ENCODE assay signal across 10 mouse cellular contexts in genomic region chr7:16761005-16761481, GRCm38 (mm10). TPM values are rescaled to one million over a fixed set of nuclear protein-coding genes. Genes with fewer than 3 reads are reported as not detected.
DNase-seq lines count a peak whose midpoint lies in the region; ATAC-seq and TF ChIP-seq lines count a peak whose summit lies in the region.
"Had no signal": no experiment of that assay in that cellular context is flagged by ENCODE, and none has a peak within 500 bp of the region (broad histone marks: within the 10 kb centered on the region; RNA-seq: fewer than 3 reads in every experiment).

No protein-coding gene starts in this region.

- WGBS in liver, adult 2 months = 67% methylated on average over 10 of the region's 10 CpGs
- WGBS in liver, embryonic 11.5 days = 56% methylated on average over 10 of the region's 10 CpGs
- 34% methylated on average over 10 of the region's 10 CpGs for WGBS in heart, embryonic 13.5 days
- 53% methylated on average over 9 of the region's 10 CpGs for WGBS in limb, embryonic 10.5 days
- WGBS in stomach, postnatal 0 days = 16% methylated on average over 10 of the region's 10 CpGs

- peak; percentile 20 for DNase-seq in liver, adult 2 months (ENCODE audit: extremely low read depth, low read depth, low spot score)
- DNase-seq in liver, embryonic 11.5 days (ENCODE audit: low spot score) = no peak
- DNase-seq in limb, embryonic 10.5 days (ENCODE audit: low spot score) = no peak
- peak; percentile 41 for DNase-seq in stomach, postnatal 0 days (ENCODE audit: low spot score)
- DNase-seq in natural killer cell, adult 2 months (ENCODE audit: low spot score in 2 of 2) = no peak
- no peak for DNase-seq in spleen, postnatal 36 days (ENCODE audit: low spot score in 2 of 2)
- DNase-seq: liver, embryonic 13.5 days had no signal

- no peaks in the 10 kb centered on the region for H3K4me1 ChIP-seq in liver, adult 2 months (ENCODE audit: control insufficient read depth, insufficient read depth, low read length)
- no peaks in the 10 kb centered on the region for H3K4me1 ChIP-seq in liver, embryonic 11.5 days (replicated peaks; ENCODE audit: control insufficient read depth, insufficient read depth, low read length)
- peaks cover 12% of the 10 kb centered on the region for H3K4me1 ChIP-seq in heart, embryonic 13.5 days
- peaks cover 27% of the 10 kb centered on the region for H3K4me1 ChIP-seq in limb, embryonic 10.5 days
- no peaks in the 10 kb centered on the region for H3K4me1 ChIP-seq in stomach, postnatal 0 days (replicated peaks; ENCODE audit: control insufficient read depth, insufficient read depth)
- H3K4me1 ChIP-seq: liver, embryonic 13.5 days had no signal

- no peak for TF ChIP-seq POLR2A in liver, adult 2 months (IDR thresholded peaks at IDR 0.05; ENCODE audit: extremely low read depth, insufficient read depth, low read length)

- H3K9me3 ChIP-seq in liver, embryonic 11.5 days (ENCODE audit: control insufficient read depth, low read length) = no peaks in the 10 kb centered on the region
- no peaks in the 10 kb centered on the region for H3K9me3 ChIP-seq in heart, embryonic 13.5 days
- no peaks in the 10 kb centered on the region for H3K9me3 ChIP-seq in limb, embryonic 10.5 days (replicated peaks)
- no peaks in the 10 kb centered on the region for H3K9me3 ChIP-seq in stomach, postnatal 0 days (ENCODE audit: control insufficient read depth, low read length)
- H3K9me3 ChIP-seq: liver, embryonic 13.5 days had no signal

- H3K79me2 ChIP-seq in liver, adult 2 months (ENCODE audit: control insufficient read depth, insufficient read depth, low read length) = no peaks in the 10 kb centered on the region

- no peak overlapping the region; the same call in 1 of the 2 replicates for H3K9ac ChIP-seq in liver, adult 2 months (ENCODE audit: low read depth, low read length)
- no peak overlapping the region for H3K9ac ChIP-seq in liver, embryonic 11.5 days (ENCODE audit: low read depth, low read length)
- H3K9ac ChIP-seq in heart, embryonic 13.5 days = no peak overlapping the region
- H3K9ac ChIP-seq in stomach, postnatal 0 days (ENCODE audit: low read length) = no peak overlapping the region
- H3K9ac ChIP-seq: liver, embryonic 13.5 days had no signal

- TF ChIP-seq CTCF in liver, adult 2 months (IDR thresholded peaks at IDR 0.05; ENCODE audit: low read depth, low read length) = no peak
- no peak for TF ChIP-seq CTCF in stomach, postnatal 0 days (IDR thresholded peaks at IDR 0.05; ENCODE audit: low read depth)

- no peak overlapping the region for H3K4me3 ChIP-seq in liver, adult 2 months (ENCODE audit: insufficient read depth, low read depth, low read length)
- H3K4me3 ChIP-seq in liver, embryonic 11.5 days (ENCODE audit: low read depth, low read length) = no peak overlapping the region
- no peak overlapping the region for H3K4me3 ChIP-seq in heart, embryonic 13.5 days
- H3K4me3 ChIP-seq in limb, embryonic 10.5 days = no peak overlapping the region
- H3K4me3 ChIP-seq in stomach, postnatal 0 days (ENCODE audit: low read depth, low read length) = no peak overlapping the region
- H3K4me3 ChIP-seq: liver, embryonic 13.5 days had no signal

- no peaks in the 10 kb centered on the region for H3K36me3 ChIP-seq in liver, adult 2 months (ENCODE audit: control insufficient read depth, insufficient read depth, low read length)
- H3K36me3 ChIP-seq in liver, embryonic 11.5 days (ENCODE audit: control insufficient read depth, insufficient read depth, low read length) = no peaks in the 10 kb centered on the region
- no peaks in the 10 kb centered on the region for H3K36me3 ChIP-seq in heart, embryonic 13.5 days
- no peaks in the 10 kb centered on the region for H3K36me3 ChIP-seq in limb, embryonic 10.5 days
- no peaks in the 10 kb centered on the region for H3K36me3 ChIP-seq in stomach, postnatal 0 days (ENCODE audit: control insufficient read depth, insufficient read depth, low read length)
- H3K36me3 ChIP-seq: liver, embryonic 13.5 days had no signal

- 0 out of 2 replicates have a peak overlapping the region, but pooled peaks have one; percentile 34 for H3K27ac ChIP-seq in liver, adult 2 months (replicated peaks; ENCODE audit: insufficient read depth, low read depth, low read length)
- H3K27ac ChIP-seq in liver, embryonic 11.5 days (ENCODE audit: low read depth, low read length) = no peak overlapping the region
- H3K27ac ChIP-seq in heart, embryonic 13.5 days (replicated peaks) = peak overlapping the region; percentile 62
- peak overlapping the region; percentile 77 for H3K27ac ChIP-seq in limb, embryonic 10.5 days
- peak overlapping the region; percentile 89 for H3K27ac ChIP-seq in stomach, postnatal 0 days (replicated peaks)
- H3K27ac ChIP-seq: liver, embryonic 13.5 days had no signal

- no peak for ATAC-seq in liver, embryonic 11.5 days (replicated peaks; ENCODE audit: low FRiP score)
- ATAC-seq in heart, embryonic 13.5 days (ENCODE audit: extremely low read depth, insufficient number of reproducible peaks, low FRiP score, low TSS enrichment) = no peak
- ATAC-seq in stomach, postnatal 0 days (ENCODE audit: low FRiP score, low TSS enrichment) = peak; percentile 87
- ATAC-seq in erythroblast, adult 5-6 weeks (replicated peaks; ENCODE audit: low FRiP score, poor library complexity, severe bottlenecking) = no peak

- no peak for TF ChIP-seq EP300 in stomach, postnatal 0 days (optimal IDR thresholded peaks at IDR 0.05)

- no peak overlapping the region for H3K4me2 ChIP-seq in liver, embryonic 11.5 days
- H3K4me2 ChIP-seq in heart, embryonic 13.5 days = no peak overlapping the region
- no peak overlapping the region for H3K4me2 ChIP-seq in stomach, postnatal 0 days (replicated peaks; ENCODE audit: low read depth)
- H3K4me2 ChIP-seq: liver, embryonic 13.5 days had no signal

- no peaks in the 10 kb centered on the region for H3K27me3 ChIP-seq in liver, adult 2 months (ENCODE audit: control insufficient read depth, insufficient read depth, low read length)
- no peaks in the 10 kb centered on the region for H3K27me3 ChIP-seq in liver, embryonic 11.5 days (replicated peaks; ENCODE audit: control insufficient read depth, insufficient read depth, low read length)
- no peaks in the 10 kb centered on the region for H3K27me3 ChIP-seq in heart, embryonic 13.5 days (replicated peaks)
- H3K27me3 ChIP-seq in limb, embryonic 10.5 days (ENCODE audit: low read depth, poor library complexity, severe bottlenecking) = no peaks in the 10 kb centered on the region
- no peaks in the 10 kb centered on the region for H3K27me3 ChIP-seq in stomach, postnatal 0 days (ENCODE audit: control insufficient read depth, insufficient read depth, low read length)

RNA-seq across cellular contexts. Expression of gene Slc1a5, which starts 20.1 kb away (rescaled TPM):
- 1.8 and 3.4 TPM in 2 replicates for total RNA-seq in liver, adult 2 months (2014; rRNA removed)
- polyA plus RNA-seq in liver, adult 2 months (2012; rRNA removed) = 2.6 and 4.2 TPM in 2 replicates
- polyA plus RNA-seq in liver, embryonic 11.5 days (2014; fragmentation: Nextera tagmentation; extraction: Ambion mirVana) = 58.4 and 67.9 TPM in 2 replicates
- polyA plus RNA-seq in heart, embryonic 13.5 days (2015; fragmentation: Nextera tagmentation; extraction: Ambion mirVana) = 35.2 and 37.8 TPM in 2 replicates
- polyA plus RNA-seq in limb, embryonic 10.5 days (2016; fragmentation: Nextera tagmentation; extraction: Ambion mirVana) = 48.3 and 48.7 TPM in 2 replicates
- 48.6 and 53.5 TPM in 2 replicates for polyA plus RNA-seq in stomach, postnatal 0 days (2015; fragmentation: Nextera tagmentation; extraction: Ambion mirVana)
- total RNA-seq in erythroblast, adult 5-6 weeks (2015; ENCODE audit: low replicate concordance) = 655 and 701 TPM in 2 replicates
- 713 and 810 TPM in 2 replicates for total RNA-seq in erythroblast, adult 5-6 weeks (2017; ENCODE audit: low replicate concordance)

RNA-seq across cellular contexts. Expression of gene Ap2s1, which starts 22.8 kb away (rescaled TPM):
- 116 and 134 TPM in 2 replicates for total RNA-seq in liver, adult 2 months (2014; rRNA removed)
- polyA plus RNA-seq in liver, adult 2 months (2012; rRNA removed) = 171 and 195 TPM in 2 replicates
- 289 and 300 TPM in 2 replicates for polyA plus RNA-seq in liver, embryonic 11.5 days (2014; fragmentation: Nextera tagmentation; extraction: Ambion mirVana)
- 210 and 235 TPM in 2 replicates for polyA plus RNA-seq in heart, embryonic 13.5 days (2015; fragmentation: Nextera tagmentation; extraction: Ambion mirVana)
- 250 and 252 TPM in 2 replicates for polyA plus RNA-seq in limb, embryonic 10.5 days (2016; fragmentation: Nextera tagmentation; extraction: Ambion mirVana)
- 225 and 229 TPM in 2 replicates for polyA plus RNA-seq in stomach, postnatal 0 days (2015; fragmentation: Nextera tagmentation; extraction: Ambion mirVana)
- total RNA-seq in erythroblast, adult 5-6 weeks (2015; ENCODE audit: low replicate concordance) = 46.5 and 57.5 TPM in 2 replicates
- 19.8 and 25.9 TPM in 2 replicates for total RNA-seq in erythroblast, adult 5-6 weeks (2017; ENCODE audit: low replicate concordance)

RNA-seq across cellular contexts. Expression of gene Ceacam9, which starts 39.3 kb away (rescaled TPM):
- not detected in 2 replicates for total RNA-seq in liver, adult 2 months (2014; rRNA removed)
- polyA plus RNA-seq in liver, adult 2 months (2012; rRNA removed) = not detected in 2 replicates
- polyA plus RNA-seq in liver, embryonic 11.5 days (2014; fragmentation: Nextera tagmentation; extraction: Ambion mirVana) = not detected in 2 replicates
- polyA plus RNA-seq in heart, embryonic 13.5 days (2015; fragmentation: Nextera tagmentation; extraction: Ambion mirVana) = not detected in 2 replicates
- polyA plus RNA-seq in limb, embryonic 10.5 days (2016; fragmentation: Nextera tagmentation; extraction: Ambion mirVana) = not detected in 2 replicates
- polyA plus RNA-seq in stomach, postnatal 0 days (2015; fragmentation: Nextera tagmentation; extraction: Ambion mirVana) = not detected in 2 replicates
- total RNA-seq in erythroblast, adult 5-6 weeks (2015; ENCODE audit: low replicate concordance) = not detected in 2 replicates
- total RNA-seq in erythroblast, adult 5-6 weeks (2017; ENCODE audit: low replicate concordance) = not detected in 2 replicates
- total RNA-seq: common myeloid progenitor, adult 5-6 weeks had no signal
- polyA plus RNA-seq: liver, embryonic 13.5 days had no signal

RNA-seq across cellular contexts. Expression of gene Strn4, which starts 54.6 kb away (rescaled TPM):
- total RNA-seq in liver, adult 2 months (2014; rRNA removed) = 18.7 and 26.3 TPM in 2 replicates
- polyA plus RNA-seq in liver, adult 2 months (2012; rRNA removed) = 39.5 and 52.7 TPM in 2 replicates
- 74.8 and 80.9 TPM in 2 replicates for polyA plus RNA-seq in liver, embryonic 11.5 days (2014; fragmentation: Nextera tagmentation; extraction: Ambion mirVana)
- polyA plus RNA-seq in heart, embryonic 13.5 days (2015; fragmentation: Nextera tagmentation; extraction: Ambion mirVana) = 81.1 and 82.5 TPM in 2 replicates
- 130 and 145 TPM in 2 replicates for polyA plus RNA-seq in limb, embryonic 10.5 days (2016; fragmentation: Nextera tagmentation; extraction: Ambion mirVana)
- polyA plus RNA-seq in stomach, postnatal 0 days (2015; fragmentation: Nextera tagmentation; extraction: Ambion mirVana) = 45.1 and 45.2 TPM in 2 replicates
- 21.5 and 22.4 TPM in 2 replicates for total RNA-seq in erythroblast, adult 5-6 weeks (2015; ENCODE audit: low replicate concordance)
- total RNA-seq in erythroblast, adult 5-6 weeks (2017; ENCODE audit: low replicate concordance) = 34.3 and 69.7 TPM in 2 replicates

RNA-seq across cellular contexts. Expression of gene Fkrp, which starts 55.5 kb away (rescaled TPM):
- 5.5 and 6.3 TPM in 2 replicates for total RNA-seq in liver, adult 2 months (2014; rRNA removed)
- polyA plus RNA-seq in liver, adult 2 months (2012; rRNA removed) = 14.3 and 15.3 TPM in 2 replicates
- polyA plus RNA-seq in liver, embryonic 11.5 days (2014; fragmentation: Nextera tagmentation; extraction: Ambion mirVana) = 20.3 and 22.9 TPM in 2 replicates
- 31.9 and 33.3 TPM in 2 replicates for polyA plus RNA-seq in heart, embryonic 13.5 days (2015; fragmentation: Nextera tagmentation; extraction: Ambion mirVana)
- polyA plus RNA-seq in limb, embryonic 10.5 days (2016; fragmentation: Nextera tagmentation; extraction: Ambion mirVana) = 27.2 and 33.1 TPM in 2 replicates
- polyA plus RNA-seq in stomach, postnatal 0 days (2015; fragmentation: Nextera tagmentation; extraction: Ambion mirVana) = 14.2 and 14.5 TPM in 2 replicates
- 2.5 and 4.2 TPM in 2 replicates for total RNA-seq in erythroblast, adult 5-6 weeks (2015; ENCODE audit: low replicate concordance)
- 3.1 and 8.0 TPM in 2 replicates for total RNA-seq in erythroblast, adult 5-6 weeks (2017; ENCODE audit: low replicate concordance)

Comparison
In these comparisons a context has a peak if more than half of its experiments do, and no peak if none do; other contexts are left out.
1. DNase-seq: peak in liver, adult 2 months (single experiment) and stomach, postnatal 0 days (single experiment); none in liver, embryonic 11.5 days (single experiment), limb, embryonic 10.5 days (single experiment), natural killer cell, adult 2 months (0 of 2) and spleen, postnatal 36 days (0 of 2).